Mouse (Mus musculus) bone marrow macrophage, adult 2 months (primary cell): Measurements from ENCODE around the gene Ptpn11. TPM values are rescaled to one million over a fixed set of nuclear protein-coding genes. Genes with fewer than 3 reads are reported as not detected.
"Not testable (repeated sequence)": the region's sequence is repeated elsewhere in the genome, so short reads cannot be mapped to it uniquely, and the experiment has no call there.

Experiments
- H3K27ac ChIP-seq: 2 replicates; pipeline ENCODE4 v1.5.1; 2012; ENCODE audit warnings: low read depth, low read length; ENCODE audit not compliant: insufficient read depth
- H3K4me1 ChIP-seq: 2 replicates; pipeline ENCODE4 v1.6.1; 2012; ENCODE audit warnings: low read length; ENCODE audit not compliant: control insufficient read depth, insufficient read depth
- H3K4me3 ChIP-seq: 2 replicates; pipeline ENCODE4 v1.5.1; 2012; ENCODE audit warnings: mild to moderate bottlenecking, low read length, moderate library complexity; ENCODE audit not compliant: insufficient read depth
- CTCF ChIP-seq: IDR thresholded peaks from 2 replicates; pipeline ENCODE4 v1.5.1; 2012; ENCODE audit warnings: low read depth, mild to moderate bottlenecking, low read length, moderate library complexity
- POLR2A ChIP-seq: IDR thresholded peaks from 2 replicates; pipeline ENCODE4 v1.6.1; 2012; ENCODE audit warnings: mild to moderate bottlenecking, low read depth, low read length, borderline replicate concordance
- polyA plus RNA-seq: library from polyadenylated mRNA; stranded (reverse); fragments of >200 nt; gene quantifications from 2 replicates; pipeline ENCODE4 v1.2.4, GENCODE M21; 2012; ENCODE audit not compliant: missing spikeins, insufficient read depth, insufficient read length

Gene Ptpn11
- 22.8 and 28.3 TPM in 2 replicates for polyA plus RNA-seq

GRCm38 (mm10) chr5:121190836-121191583 is at the start of gene Ptpn11:
TSS of gene Ptpn11 (minus strand) at chr5:121191397.
- peak within 1 kb of the TSS; percentile 62 for H3K27ac ChIP-seq
- TF ChIP-seq POLR2A = peak; percentile 71; the same call in 1 of the 2 replicates
- no peak for TF ChIP-seq CTCF
- peak within 1 kb of the TSS; percentile 90 for H3K4me3 ChIP-seq
- H3K4me1 ChIP-seq = peaks cover 35% of the 10 kb centered on the region

- Histone ChIP-seq H3K4me3 (no peak overlapping the region), H3K4me1 (no peaks in the 10 kb centered on the region), H3K27ac (no peak overlapping the region)
- no peak for TF ChIP-seq POLR2A
- no peak for TF ChIP-seq CTCF
Measured at GRCm38 (mm10) chr5:121239846-121240245, 48.6 kb upstream of the Ptpn11 start.

- Histone ChIP-seq H3K4me1 (no peaks in the 10 kb centered on the region), H3K27ac (no peak overlapping the region), H3K4me3 (no peak overlapping the region)
- no peak for TF ChIP-seq CTCF
- no peak for TF ChIP-seq POLR2A
Measured at GRCm38 (mm10) chr5:121238208-121238607, 47.0 kb upstream of the Ptpn11 start.

GRCm38 (mm10) chr5:121236171-121236570 is 45.0 kb upstream of the Ptpn11 start:
- Histone ChIP-seq H3K4me3 (no peak overlapping the region), H3K4me1 (no peaks in the 10 kb centered on the region), H3K27ac (no peak overlapping the region)
- no peak for TF ChIP-seq POLR2A
- TF ChIP-seq CTCF = no peak

GRCm38 (mm10) chr5:121233726-121234125 is 42.5 kb upstream of the Ptpn11 start:
- no peak for TF ChIP-seq POLR2A
- no peak for TF ChIP-seq CTCF
- Histone ChIP-seq H3K4me3 (no peak overlapping the region), H3K27ac (no peak overlapping the region), H3K4me1 (no peaks in the 10 kb centered on the region)

- no peak overlapping the region for H3K27ac ChIP-seq
- H3K4me3 ChIP-seq = no peak overlapping the region
- TF ChIP-seq POLR2A = no peak
- no peak for TF ChIP-seq CTCF
- no peaks in the 10 kb centered on the region for H3K4me1 ChIP-seq
Measured at GRCm38 (mm10) chr5:121232789-121233188, 41.6 kb upstream of the Ptpn11 start.

- no peak overlapping the region for H3K27ac ChIP-seq
- peaks cover 4% of the 10 kb centered on the region for H3K4me1 ChIP-seq
- H3K4me3 ChIP-seq = no peak overlapping the region
- TF ChIP-seq CTCF (no peak), POLR2A (no peak)
Measured at GRCm38 (mm10) chr5:121230811-121231210, 39.6 kb upstream of the Ptpn11 start.

GRCm38 (mm10) chr5:121229182-121229581 is 38.0 kb upstream of the Ptpn11 start:
- Histone ChIP-seq H3K27ac (no peak overlapping the region), H3K4me1 (peaks cover 4% of the 10 kb centered on the region), H3K4me3 (no peak overlapping the region)
- TF ChIP-seq CTCF (no peak), POLR2A (no peak)

- not testable (repeated sequence) for H3K4me1 ChIP-seq, H3K4me3 ChIP-seq, H3K27ac ChIP-seq
Measured at GRCm38 (mm10) chr5:121227330-121227729, 36.1 kb upstream of the Ptpn11 start.

- Histone ChIP-seq H3K4me3 (no peak overlapping the region), H3K4me1 (peaks cover 4% of the 10 kb centered on the region), H3K27ac (no peak overlapping the region)
- TF ChIP-seq CTCF = no peak
- no peak for TF ChIP-seq POLR2A
Measured at GRCm38 (mm10) chr5:121226845-121227244, 35.6 kb upstream of the Ptpn11 start.
